Mouse (Mus musculus) G1E (cell line): Measurements from ENCODE around the gene Pigu. TPM values are rescaled to one million over a fixed set of nuclear protein-coding genes. Genes with fewer than 3 reads are reported as not detected.

Experiments used
- ATAC-seq: 2 replicates; pipeline ENCODE4 v1.8.0; 2016; ENCODE audit warnings: mild to moderate bottlenecking; ENCODE audit not compliant: insufficient number of reproducible peaks, poor library complexity, low FRiP score, severe bottlenecking; ENCODE audit errors: extremely low read depth
- DNase-seq: peaks from one replicate; pipeline ENCODE4 v3.0.0; 2012; ENCODE audit warnings: low spot score
- H3K27me3 ChIP-seq: 2 replicates; pipeline ENCODE4 v1.6.1; 2012; ENCODE audit warnings: mild to moderate bottlenecking, low read length, inconsistent platforms; ENCODE audit not compliant: insufficient read depth
- H3K36me3 ChIP-seq: replicated peaks from 2 replicates; pipeline ENCODE3; 2012; ENCODE audit warnings: mild to moderate bottlenecking, inconsistent platforms
- H3K4me1 ChIP-seq: 2 replicates; pipeline ENCODE4 v1.6.1; 2012; ENCODE audit warnings: low read depth, low read length, inconsistent platforms, mixed read lengths; ENCODE audit not compliant: insufficient read depth
- H3K4me3 ChIP-seq: 2 replicates; pipeline ENCODE4 v1.5.1; 2012; ENCODE audit warnings: low read depth, mild to moderate bottlenecking, inconsistent platforms, low read length, moderate library complexity, mixed read lengths
- H3K9me3 ChIP-seq: replicated peaks from 2 replicates; pipeline ENCODE4 v1.6.1; 2012; ENCODE audit warnings: inconsistent platforms
- CTCF ChIP-seq: IDR thresholded peaks from 2 replicates; pipeline ENCODE4 v1.5.1; 2012; ENCODE audit warnings: low read depth, low read length, inconsistent platforms, mixed read lengths
- GATA1 ChIP-seq: IDR thresholded peaks from 2 replicates; pipeline ENCODE4 v1.6.1; 2012; ENCODE audit warnings: borderline replicate concordance, low read length, inconsistent platforms, mixed read lengths
- GATA2 ChIP-seq: IDR thresholded peaks from 2 replicates; pipeline ENCODE4 v1.6.1; 2012; ENCODE audit warnings: low read depth, low read length, inconsistent platforms, borderline replicate concordance
- POLR2AphosphoS5 ChIP-seq: IDR thresholded peaks from 2 replicates; pipeline ENCODE4 v1.6.1; 2012; ENCODE audit warnings: low read depth, low read length, inconsistent platforms; ENCODE audit not compliant: insufficient replicate concordance
- TAL1 ChIP-seq: conservative IDR thresholded peaks from 2 replicates; pipeline ENCODE4 v1.6.1; 2012; ENCODE audit warnings: low read depth, low read length, inconsistent platforms, mixed read lengths
- polyA plus RNA-seq: library from polyadenylated mRNA; stranded (reverse); fragments of >175 nt; gene quantifications from 2 replicates; pipeline ENCODE4 v1.2.3, GENCODE M21; 2012
- total RNA-seq, 2 experiments: library from RNA; stranded (forward) in 1 of 2; stranded (reverse) in 1 of 2; fragments of 200-1000 nt in 1 of 2; fragments of >200 nt in 1 of 2; fragmentation: Nextera tagmentation in 1 of 2; gene quantifications; 2 replicates each; pipeline ENCODE4 v1.2.3; 2014 to 2017

The Pigu gene
- total and polyA plus RNA-seq, 3 experiments, result 13.0 to 43.3 (median 28.5) TPM

DNA sequence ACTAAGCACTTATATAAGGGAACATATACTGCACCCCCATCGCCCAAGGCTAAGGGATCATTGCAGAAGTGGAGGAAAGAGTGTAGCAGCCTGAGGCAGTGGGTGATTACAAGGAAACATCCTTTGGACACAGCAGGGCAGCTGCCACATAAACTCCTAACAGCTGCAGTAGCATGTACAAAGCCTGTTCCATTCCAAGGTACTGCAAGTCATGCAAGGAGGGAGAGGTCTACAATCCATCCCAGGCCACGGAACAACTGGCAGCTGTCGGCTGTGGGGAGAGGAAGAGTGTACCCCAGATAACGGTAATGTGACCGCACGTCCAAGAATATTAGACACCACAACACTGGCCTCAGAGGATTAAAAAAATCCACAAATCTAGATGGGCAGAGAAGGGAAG lies 91.7 kb downstream of the Pigu start:
- Histone ChIP-seq H3K36me3 (no peaks in the 10 kb centered on the region), H3K9me3 (no peaks in the 10 kb centered on the region), H3K27me3 (peaks cover 3% of the 10 kb centered on the region), H3K4me1 (no peaks in the 10 kb centered on the region), H3K4me3 (no peak overlapping the region)
- DNase-seq (no peak), ATAC-seq (no peak)
- TF ChIP-seq GATA2 (no peak), CTCF (no peak), GATA1 (no peak), POLR2AphosphoS5 (no peak), TAL1 (no peak)

DNA sequence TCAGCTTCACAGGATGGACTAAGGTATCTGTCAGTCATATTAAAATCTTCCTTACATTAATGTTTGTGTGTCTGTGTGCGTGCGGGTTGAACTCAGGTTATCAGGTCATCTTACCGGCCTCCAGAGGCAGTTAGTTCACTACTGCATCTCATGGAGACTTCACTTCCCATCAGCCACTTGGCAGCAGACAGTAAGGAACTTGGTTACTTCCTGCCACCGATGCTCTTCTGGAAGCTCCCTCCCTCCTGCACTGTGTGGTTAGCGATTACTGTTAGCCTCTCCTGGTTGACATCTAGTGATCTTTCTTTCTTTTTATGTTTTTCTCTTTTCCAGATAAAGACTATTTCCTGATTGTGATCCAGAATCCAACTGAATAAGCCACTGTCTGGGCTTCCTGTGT lies 107.6 kb downstream of the Pigu start:
- H3K4me1 ChIP-seq, result no peaks in the 10 kb centered on the region
- no peaks in the 10 kb centered on the region for H3K9me3 ChIP-seq
- TF ChIP-seq CTCF, result no peak
- TF ChIP-seq GATA2, result no peak
- no peak for TF ChIP-seq POLR2AphosphoS5
- no peak for TF ChIP-seq GATA1
- TF ChIP-seq TAL1, result no peak
- no peak overlapping the region for H3K4me3 ChIP-seq
- H3K36me3 ChIP-seq, result peaks cover 69% of the 10 kb centered on the region
- no peak for ATAC-seq
- DNase-seq, result no peak
- no peaks in the 10 kb centered on the region for H3K27me3 ChIP-seq

DNA sequence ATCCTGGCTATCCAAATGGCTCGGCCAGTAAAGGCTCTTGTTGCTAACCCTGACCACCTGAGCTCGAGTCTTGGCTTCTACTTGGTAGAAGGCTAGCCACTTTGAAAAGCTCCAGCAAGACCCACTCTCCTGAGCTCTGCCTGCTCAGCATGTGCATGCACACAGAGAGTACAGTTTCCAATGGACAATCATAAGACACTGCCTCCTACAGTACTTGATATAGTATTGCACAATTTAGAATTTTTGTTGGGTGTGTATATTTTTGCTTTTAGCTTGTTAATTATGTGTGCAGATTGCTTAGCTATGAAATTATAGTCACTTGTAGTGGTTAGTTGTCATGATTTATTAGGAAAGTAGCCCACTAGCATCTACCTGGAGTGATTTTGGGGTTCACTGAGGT lies 108.5 kb downstream of the Pigu start:
- H3K4me3 ChIP-seq, result no peak overlapping the region
- DNase-seq, result no peak
- TF ChIP-seq CTCF (no peak), POLR2AphosphoS5 (no peak), GATA2 (no peak), TAL1 (no peak), GATA1 (no peak)
- H3K9me3 ChIP-seq, result no peaks in the 10 kb centered on the region
- H3K27me3 ChIP-seq, result no peaks in the 10 kb centered on the region
- H3K36me3 ChIP-seq, result peaks cover 78% of the 10 kb centered on the region
- no peak for ATAC-seq
- H3K4me1 ChIP-seq, result no peaks in the 10 kb centered on the region

DNA sequence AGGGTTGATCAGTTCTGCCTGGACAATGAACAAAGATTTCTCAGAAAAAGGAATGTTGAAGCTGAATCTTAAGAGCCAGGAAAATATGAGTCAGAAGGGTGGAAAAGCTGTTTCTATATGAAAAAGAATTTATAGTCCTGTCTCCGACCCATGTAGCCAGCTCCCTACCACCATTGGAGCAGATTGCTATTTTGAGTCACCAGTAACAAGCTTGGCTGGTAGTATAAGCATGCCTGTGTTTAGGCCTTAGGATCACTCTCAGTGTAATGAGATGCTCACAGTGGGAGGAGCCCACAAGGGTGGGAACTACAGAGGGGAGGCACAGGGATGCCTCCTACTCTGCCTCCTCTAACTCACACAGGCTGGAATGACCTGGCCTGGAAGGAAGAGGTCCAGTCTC lies 109.0 kb downstream of the Pigu start:
- H3K9me3 ChIP-seq, result no peaks in the 10 kb centered on the region
- ATAC-seq (no peak), DNase-seq (no peak)
- no peak overlapping the region for H3K4me3 ChIP-seq
- peaks cover 81% of the 10 kb centered on the region for H3K36me3 ChIP-seq
- H3K4me1 ChIP-seq, result no peaks in the 10 kb centered on the region
- H3K27me3 ChIP-seq, result no peaks in the 10 kb centered on the region
- TF ChIP-seq GATA2, result no peak
- no peak for TF ChIP-seq TAL1
- no peak for TF ChIP-seq CTCF
- TF ChIP-seq GATA1, result no peak
- no peak for TF ChIP-seq POLR2AphosphoS5

DNA sequence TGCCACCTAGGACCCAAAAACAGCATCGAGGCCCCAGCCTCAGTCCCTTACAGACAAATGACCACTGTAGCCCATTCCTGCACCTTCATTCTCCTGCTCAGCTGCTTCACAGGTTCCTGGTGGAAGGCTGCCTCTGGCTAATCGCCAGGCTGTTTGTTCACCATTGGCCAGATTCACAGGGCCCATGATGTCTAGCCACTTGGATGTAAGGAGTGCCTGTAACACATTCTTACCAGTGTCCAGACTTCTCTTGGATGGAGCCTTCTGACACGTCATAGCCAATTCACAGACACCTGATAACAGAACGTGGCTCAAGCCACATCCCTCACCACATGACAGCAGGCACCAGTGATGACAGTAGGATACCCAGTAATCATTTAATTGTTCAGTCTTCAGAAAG lies 111.0 kb downstream of the Pigu start:
- Histone ChIP-seq H3K27me3 (no peaks in the 10 kb centered on the region), H3K4me1 (no peaks in the 10 kb centered on the region; the same call in 1 of the 2 replicates), H3K4me3 (no peak overlapping the region), H3K9me3 (0 out of 2 replicates have a peak, but pooled peaks cover 2% of the 10 kb centered on the region), H3K36me3 (peaks cover 91% of the 10 kb centered on the region)
- no peak for TF ChIP-seq GATA1
- no peak for TF ChIP-seq CTCF
- no peak for TF ChIP-seq TAL1
- TF ChIP-seq POLR2AphosphoS5, result no peak
- TF ChIP-seq GATA2, result no peak
- DNase-seq (no peak), ATAC-seq (no peak)

DNA sequence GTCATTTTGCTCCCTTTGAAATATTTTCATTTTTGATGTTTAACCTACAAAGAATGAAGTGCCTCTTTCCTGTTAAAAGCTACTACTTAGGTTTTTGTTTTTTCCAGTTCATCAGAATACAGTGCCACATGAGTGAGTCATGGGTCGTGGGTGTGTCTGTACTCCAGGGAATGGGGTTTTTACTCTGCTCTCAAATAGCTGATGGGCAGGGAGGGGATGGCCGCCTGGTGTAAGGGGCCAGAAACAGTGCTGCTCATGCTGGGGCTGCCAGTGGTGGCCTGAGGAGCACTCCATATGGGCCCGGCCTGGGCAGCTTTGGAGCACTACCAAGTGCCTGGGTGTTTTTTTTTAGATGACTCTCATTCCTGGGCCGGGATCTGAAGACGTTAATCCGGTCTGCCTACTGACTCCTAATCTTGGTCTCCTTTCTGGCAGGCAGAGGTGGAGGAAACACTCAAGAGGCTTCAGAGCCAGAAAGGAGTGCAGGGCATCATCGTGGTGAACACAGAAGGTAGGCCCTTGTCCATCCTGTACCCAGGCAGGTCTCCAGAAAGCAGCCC lies 114.9 kb downstream of the Pigu start:
- Histone ChIP-seq H3K4me1 (peaks cover 10% of the 10 kb centered on the region), H3K9me3 (0 out of 2 replicates have a peak, but pooled peaks cover 2% of the 10 kb centered on the region), H3K27me3 (no peaks in the 10 kb centered on the region), H3K36me3 (peaks cover 65% of the 10 kb centered on the region), H3K4me3 (no peak overlapping the region)
- TF ChIP-seq GATA1, result no peak
- TF ChIP-seq GATA2, result no peak
- no peak for TF ChIP-seq TAL1
- no peak for TF ChIP-seq POLR2AphosphoS5
- no peak for TF ChIP-seq CTCF
- no peak for ATAC-seq
- no peak for DNase-seq
